Mouse (Mus musculus) CH12F3 (cell line): ENCODE measurements around the gene Zbtb7b.

ENCODE experiments used
- in situ Hi-C: fragments of 300-500 bp; cut with MboI; formaldehyde crosslinking; loops from 2 replicates; pipeline ENCODE4 v1.14.3; 2020; ENCODE audit warnings: low sequenced_read_pairs

Gene Zbtb7b

DNA sequence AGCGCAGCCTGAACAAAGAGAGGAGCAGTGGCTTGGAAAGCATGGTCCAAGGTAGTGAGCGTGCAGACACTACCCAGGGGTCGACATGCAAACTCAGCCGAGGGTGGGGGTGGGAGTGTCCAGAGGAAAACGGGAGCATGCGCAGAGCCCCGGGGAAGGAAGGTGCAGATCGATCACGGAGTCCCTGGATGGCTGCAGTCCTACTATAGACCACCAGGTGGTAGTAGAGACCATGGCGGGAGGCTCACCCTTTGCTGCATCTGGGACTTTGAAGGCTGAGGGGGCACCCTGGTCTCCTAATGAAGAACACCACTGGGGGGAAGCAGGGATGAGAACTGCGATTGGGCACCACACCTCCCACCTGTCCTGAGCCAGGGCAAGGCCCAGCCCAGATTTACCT lies 54.1 kb downstream of the Zbtb7b start:
- in situ Hi-C loops, result loop anchor here (10.0 kb wide), 1 partner anchor 144 kb away; no protein-coding TSS in a partner anchor

DNA sequence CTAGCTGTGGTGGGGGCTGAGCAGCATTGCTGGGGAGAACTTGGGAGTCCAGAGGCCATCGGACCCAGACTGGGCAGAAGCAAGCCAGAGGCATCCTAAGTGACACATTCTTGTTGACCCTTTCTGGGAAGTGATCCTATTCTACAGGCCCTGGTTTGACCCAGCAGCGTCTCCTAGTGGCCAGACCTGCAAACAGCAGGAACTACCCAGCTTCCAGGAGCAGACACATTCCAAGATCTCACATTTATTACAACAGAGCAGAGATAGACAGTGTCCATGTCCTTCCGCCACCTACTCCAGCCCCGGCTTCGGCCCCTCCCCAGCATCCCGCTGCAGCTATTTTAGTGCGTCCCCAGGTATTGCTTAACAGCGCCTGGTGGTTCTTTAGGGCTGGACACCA lies 55.2 kb downstream of the Zbtb7b start:
- in situ Hi-C loops, result no loop called here

DNA sequence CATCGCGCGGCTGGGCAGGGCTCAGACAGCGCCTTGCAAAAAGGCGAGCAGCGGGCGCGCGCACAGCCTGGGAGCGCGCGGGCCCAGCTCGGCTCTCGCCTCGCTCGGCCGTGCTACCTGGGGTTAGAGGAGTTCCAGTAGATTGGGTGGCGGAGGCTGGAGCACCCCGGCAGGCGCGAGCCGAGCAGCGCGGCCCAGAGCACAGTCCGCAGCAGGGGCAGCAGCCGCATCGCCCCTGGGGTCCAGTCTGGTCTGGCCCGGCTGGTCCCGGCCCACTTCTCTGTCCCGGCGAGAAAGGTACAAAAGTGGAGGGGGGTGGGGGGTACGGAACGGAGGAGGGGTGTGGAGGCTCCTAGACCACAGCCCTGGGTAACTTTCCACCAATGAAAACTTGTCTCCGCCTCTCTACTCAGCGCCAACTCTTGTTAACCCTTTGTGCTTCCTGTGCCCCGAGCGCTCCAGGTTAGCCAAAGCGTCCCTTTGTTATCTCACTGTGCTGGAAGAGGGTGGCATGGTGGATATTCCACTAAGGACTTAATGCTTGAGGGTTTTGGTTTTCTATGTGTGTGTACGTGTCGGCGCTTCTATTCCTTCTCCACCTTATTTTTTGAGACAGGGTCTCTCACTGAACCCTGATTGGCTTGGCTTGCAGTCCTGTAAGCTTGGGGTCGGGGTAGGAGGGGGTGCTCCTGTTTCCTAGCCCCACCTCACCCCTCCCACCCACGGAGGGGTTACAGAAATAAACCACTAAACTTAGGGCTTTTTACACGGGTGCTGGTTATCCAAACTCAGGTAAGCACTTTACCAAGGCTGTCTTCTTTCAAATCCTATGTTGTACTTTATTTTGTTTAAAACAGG lies 56.6 kb downstream of the Zbtb7b start, which contains the start of gene Efna4:
Gene Efna4, minus strand, starts transcription at position 308 of the 858 bp plus-strand sequence.
- in situ Hi-C loops, result no loop called here

DNA sequence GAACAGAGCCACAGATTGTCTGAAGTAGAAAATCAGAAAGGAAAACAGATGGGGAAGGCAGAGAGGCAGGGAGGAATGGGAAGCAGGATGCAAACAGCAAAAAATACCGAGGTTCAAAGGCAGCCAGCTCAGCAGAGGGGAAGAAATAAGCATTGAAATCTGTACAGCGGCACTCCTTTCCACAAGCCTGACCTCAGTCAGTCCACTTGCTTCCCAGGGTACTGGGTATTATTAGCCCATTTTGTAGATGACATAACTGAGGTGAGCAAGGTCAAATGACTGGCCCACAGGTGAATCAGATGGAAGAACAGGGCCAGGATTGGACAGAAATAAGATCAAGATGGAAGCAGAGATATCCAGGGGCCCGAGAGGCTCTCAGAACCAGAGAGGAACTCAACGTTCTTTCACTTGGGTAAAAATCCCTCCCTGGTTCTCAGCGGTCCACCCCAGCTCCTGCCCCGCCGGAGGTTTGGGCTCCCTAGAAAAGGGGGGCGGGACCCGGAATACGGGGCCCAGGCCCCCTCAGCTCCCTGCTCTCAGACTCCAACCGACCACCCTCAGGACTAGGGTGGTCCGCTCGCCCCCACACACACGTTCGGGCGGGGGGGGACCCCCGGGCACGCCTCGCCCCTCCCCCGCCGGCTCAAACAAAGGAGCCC lies 57.4 kb downstream of the Zbtb7b start:
- in situ Hi-C loops, result no loop called here

DNA sequence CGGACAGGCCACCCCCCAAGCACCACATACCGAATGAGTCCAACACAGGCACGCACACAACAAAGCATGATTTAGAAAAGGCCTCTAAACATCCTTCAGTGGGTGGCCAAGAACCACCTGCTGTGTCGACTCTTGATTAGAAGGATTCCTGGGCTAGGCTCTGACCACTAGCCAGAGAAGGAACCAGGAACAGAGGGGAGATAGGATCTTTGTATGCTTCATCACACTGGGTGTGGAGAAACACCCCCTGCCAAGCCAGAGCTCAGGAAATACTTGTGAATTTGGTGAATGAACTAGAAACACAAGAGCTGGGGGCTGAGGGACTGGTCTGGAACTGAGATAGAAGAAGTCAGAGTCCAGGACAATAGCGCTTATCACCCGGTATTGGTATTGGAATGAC lies 58.0 kb downstream of the Zbtb7b start:
- in situ Hi-C loops, result no loop called here

DNA sequence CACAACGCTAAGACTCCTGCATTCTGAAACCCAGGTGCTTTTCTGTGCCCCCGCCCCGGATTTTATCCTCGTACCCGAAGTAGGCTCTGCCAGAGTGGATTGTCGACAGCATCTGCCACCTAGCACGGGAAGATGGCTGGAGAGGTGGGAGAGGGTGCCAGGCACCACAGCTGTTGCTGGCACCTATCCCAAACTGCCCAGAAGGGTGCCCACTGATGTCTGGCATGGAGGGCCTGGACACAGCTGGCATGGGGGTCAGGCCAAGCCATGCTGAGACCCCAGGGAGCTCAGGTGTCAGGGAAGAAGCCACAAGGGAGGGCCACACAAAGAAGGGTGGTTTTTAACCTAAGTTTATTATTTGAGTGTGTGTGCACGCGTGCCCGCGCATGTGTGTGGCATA lies 61.5 kb downstream of the Zbtb7b start:
- in situ Hi-C loops, result no loop called here

DNA sequence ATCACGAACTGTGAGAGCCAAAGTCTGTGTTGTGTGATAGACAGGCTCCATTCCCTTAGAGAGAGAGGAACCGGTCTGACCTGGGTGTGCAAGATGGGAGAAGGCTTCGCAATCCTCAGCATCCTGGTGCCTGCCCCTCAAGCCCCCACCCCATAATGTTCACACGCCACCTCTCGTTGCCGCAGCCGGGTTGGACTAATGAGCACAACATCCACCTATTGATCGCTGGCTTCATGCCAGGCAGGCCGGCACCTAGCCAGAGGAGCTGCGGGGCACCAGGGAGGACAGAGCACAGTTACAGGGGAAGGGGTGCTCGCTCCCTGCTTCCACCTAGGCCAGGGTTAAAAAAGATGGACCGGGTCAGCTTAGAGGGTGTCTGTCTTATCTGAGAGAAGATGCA lies 62.1 kb downstream of the Zbtb7b start:
- in situ Hi-C loops, result no loop called here

DNA sequence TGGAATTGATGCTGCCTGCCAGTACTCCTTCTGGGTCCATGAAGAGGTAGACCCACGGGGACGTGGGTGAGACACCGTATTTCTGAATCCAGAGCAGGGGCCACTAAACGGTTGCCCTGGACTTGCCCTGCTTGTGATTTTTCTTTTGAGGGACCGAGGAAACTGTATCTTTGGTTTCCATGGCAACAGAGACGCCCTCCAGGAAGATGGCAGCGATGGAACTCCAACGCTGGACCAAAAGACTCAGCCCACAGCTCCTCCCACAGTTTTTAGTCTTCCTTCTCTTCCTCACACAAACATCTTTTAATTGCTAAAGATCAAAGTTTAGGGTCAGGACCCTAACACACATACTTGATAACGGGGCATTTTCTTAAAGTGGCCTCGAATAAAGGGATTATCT lies 62.6 kb downstream of the Zbtb7b start:
- in situ Hi-C loops, result no loop called here

DNA sequence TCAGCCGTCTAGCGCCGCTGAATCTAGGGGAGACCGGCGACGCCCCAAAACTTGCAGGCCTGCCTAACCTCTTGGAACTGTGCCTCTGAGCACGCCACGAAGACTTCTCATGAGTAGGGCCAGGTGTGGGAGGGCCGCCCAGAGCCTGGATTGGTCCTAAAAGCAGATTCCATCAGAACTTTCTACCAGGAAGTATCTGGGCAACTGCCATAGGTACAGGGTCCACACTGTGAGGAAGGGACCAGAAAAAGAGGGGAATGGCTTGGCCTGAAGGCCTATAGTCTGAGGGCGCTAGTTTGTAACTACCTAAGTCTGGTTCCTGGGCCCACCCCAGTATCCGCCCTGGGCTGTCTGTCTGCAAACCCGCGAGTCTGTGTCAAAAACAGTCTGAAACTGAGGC lies 63.0 kb downstream of the Zbtb7b start:
- in situ Hi-C loops, result no loop called here

DNA sequence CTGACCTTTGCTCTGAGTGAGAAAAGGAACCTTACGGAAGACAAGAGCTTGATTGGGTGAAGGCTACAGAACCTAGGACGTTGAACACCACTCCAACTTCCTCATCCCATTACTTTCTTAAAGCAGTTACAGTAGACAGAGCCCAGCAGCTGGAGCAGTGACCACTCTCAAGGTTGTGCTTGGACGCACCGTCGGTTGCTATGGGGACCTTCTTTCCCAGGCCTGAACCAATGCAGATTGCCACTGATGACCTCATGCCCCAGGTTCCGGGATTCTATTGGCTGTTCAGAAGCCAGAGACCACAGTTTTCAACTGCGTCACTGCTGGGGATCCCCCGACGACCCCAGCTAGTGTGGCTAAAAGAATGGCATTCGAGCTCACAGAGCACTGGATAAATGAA lies 63.6 kb downstream of the Zbtb7b start:
- in situ Hi-C loops, result no loop called here

DNA sequence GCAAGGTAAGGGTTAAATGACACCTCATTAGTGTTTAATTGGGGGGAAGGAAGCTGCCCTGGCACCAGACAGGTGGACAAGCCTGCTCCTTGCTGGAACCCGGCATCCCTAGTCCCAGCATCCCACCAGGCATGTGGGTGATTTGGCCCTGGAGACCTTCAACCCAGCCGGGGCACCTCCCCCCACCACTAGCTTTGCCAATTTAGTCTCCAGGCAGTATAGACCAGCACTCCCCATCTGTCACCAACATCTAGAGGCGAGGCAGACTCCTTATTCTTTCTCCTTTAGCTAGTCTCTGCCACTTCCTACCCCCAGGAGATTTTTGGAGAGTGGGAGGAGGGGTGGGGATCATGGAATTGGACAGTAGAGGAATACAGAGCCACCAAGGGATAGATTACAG lies 64.2 kb downstream of the Zbtb7b start:
- in situ Hi-C loops, result no loop called here

DNA sequence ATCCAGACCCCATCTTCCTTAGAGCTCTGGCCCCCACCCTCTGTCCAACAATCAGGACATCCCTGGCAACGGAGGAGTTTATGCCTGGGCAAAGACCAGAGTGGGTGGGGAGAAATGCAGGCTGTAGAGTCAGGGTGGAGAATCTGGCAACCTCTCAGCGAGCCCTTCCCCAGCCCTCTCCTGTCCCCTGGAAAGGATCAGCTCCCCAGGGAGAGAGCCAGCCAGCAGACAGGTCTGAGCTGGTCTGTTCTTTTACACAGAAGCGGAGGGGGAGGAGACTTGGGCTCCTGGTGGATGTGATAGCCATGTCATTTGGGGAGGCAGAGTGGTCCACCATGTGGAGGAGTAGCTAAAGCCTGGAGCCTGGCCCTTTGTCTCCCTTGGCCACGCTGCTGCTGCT lies 66.0 kb downstream of the Zbtb7b start:
- in situ Hi-C loops, result no loop called here
